Mouse (Mus musculus) liver, adult 2 months (tissue): ENCODE data around the gene Ppcs. TPM values are rescaled to one million over a fixed set of nuclear protein-coding genes. Genes with fewer than 3 reads are reported as not detected.

Experiments
- DNase-seq: peaks from one replicate; pipeline ENCODE4 v3.0.0-alpha.2; 2011; ENCODE audit warnings: low read depth, low spot score; ENCODE audit errors: extremely low read depth
- H3K27ac ChIP-seq: fragments of 200-500 bp; replicated peaks from 2 replicates; pipeline ENCODE4 v1.5.1; 2012; ENCODE audit warnings: low read depth, mild to moderate bottlenecking, control low read depth, inconsistent platforms, low read length; ENCODE audit not compliant: insufficient read depth
- H3K27me3 ChIP-seq: fragments of 200-500 bp; 2 replicates; pipeline ENCODE4 v1.6.1; 2012; ENCODE audit warnings: mild to moderate bottlenecking, moderate library complexity, low read length, inconsistent platforms; ENCODE audit not compliant: control insufficient read depth, insufficient read depth
- H3K36me3 ChIP-seq: fragments of 200-500 bp; 2 replicates; pipeline ENCODE4 v1.6.1; 2012; ENCODE audit warnings: low read length, inconsistent platforms; ENCODE audit not compliant: control insufficient read depth, insufficient read depth
- H3K4me1 ChIP-seq: fragments of 200-500 bp; 2 replicates; pipeline ENCODE4 v1.6.1; 2011; ENCODE audit warnings: low read length; ENCODE audit not compliant: control insufficient read depth, insufficient read depth
- H3K4me3 ChIP-seq: fragments of 200-500 bp; 2 replicates; pipeline ENCODE4 v1.5.1; 2011; ENCODE audit warnings: low read depth, mild to moderate bottlenecking, control low read depth, low read length, moderate library complexity; ENCODE audit not compliant: insufficient read depth
- H3K79me2 ChIP-seq: fragments of 200-500 bp; 2 replicates; pipeline ENCODE4 v1.6.1; 2012; ENCODE audit warnings: inconsistent platforms, mild to moderate bottlenecking, low read length, moderate library complexity; ENCODE audit not compliant: control insufficient read depth, insufficient read depth
- H3K9ac ChIP-seq: fragments of 200-500 bp; 2 replicates; pipeline ENCODE4 v1.6.1; 2012; ENCODE audit warnings: low read depth, mild to moderate bottlenecking, control low read depth, inconsistent platforms, low read length
- CTCF ChIP-seq: fragments of 200-500 bp; IDR thresholded peaks from 2 replicates; pipeline ENCODE4 v1.5.1; 2011; ENCODE audit warnings: low read depth, low read length, control low read depth
- POLR2A ChIP-seq: fragments of 200-500 bp; IDR thresholded peaks from 2 replicates; pipeline ENCODE4 v1.6.1; 2011; ENCODE audit warnings: low read length, control low read depth; ENCODE audit not compliant: insufficient read depth; ENCODE audit errors: extremely low read depth
- WGBS: fragments of 180-500 bp; shearing (Covaris S2); methylation state at CpG from one replicate; pipeline ENCODE4 v1.1.7; 2018; 5-methylcytosine and 5-hydroxymethylcytosine counted together
- polyA plus RNA-seq: library from polyadenylated mRNA; depleted of rRNA; stranded (reverse); fragments of >200 nt; gene quantifications from 2 replicates; pipeline ENCODE4 v1.2.3, GENCODE M21; 2012
- total RNA-seq: library from RNA; depleted of rRNA; stranded (reverse); fragments of >200 nt; gene quantifications from 2 replicates; pipeline ENCODE4 v1.2.3, GENCODE M21; 2014

Ppcs gene
- total and polyA plus RNA-seq, 2 experiments: 19.9 to 26.8 TPM

DNA sequence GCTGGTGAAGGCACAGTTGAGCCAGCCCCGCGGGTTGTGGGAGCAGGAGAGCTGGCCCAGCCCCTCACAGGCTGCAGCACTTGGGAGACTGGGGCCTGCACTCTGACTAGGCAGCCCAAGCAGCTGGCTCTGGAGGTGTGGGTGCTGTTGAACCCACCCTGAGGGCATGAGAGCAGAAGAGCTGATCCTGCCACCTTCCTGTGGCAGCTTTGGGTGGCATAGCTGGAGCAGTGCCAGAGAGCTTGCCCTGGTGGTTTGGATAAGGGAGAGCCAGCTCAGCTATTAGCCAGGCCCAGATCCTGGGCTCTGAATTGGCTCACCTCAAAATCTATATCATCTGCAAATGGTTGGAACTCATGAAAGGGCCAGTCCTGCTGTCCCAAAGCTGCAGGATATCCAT lies 5.5 kb upstream of the Ppcs start:
- H3K27me3 ChIP-seq: no peaks in the 10 kb centered on the region
- TF ChIP-seq POLR2A (no peak), CTCF (no peak)
- WGBS: 79% methylated on average over 2 of the region's 2 CpGs
- no peak overlapping the region for H3K9ac ChIP-seq
- H3K36me3 ChIP-seq: no peaks in the 10 kb centered on the region
- peaks cover 2% of the 10 kb centered on the region for H3K4me1 ChIP-seq
- DNase-seq: no peak
- no peak overlapping the region for H3K4me3 ChIP-seq
- no peaks in the 10 kb centered on the region for H3K79me2 ChIP-seq
- H3K27ac ChIP-seq: no peak overlapping the region

DNA sequence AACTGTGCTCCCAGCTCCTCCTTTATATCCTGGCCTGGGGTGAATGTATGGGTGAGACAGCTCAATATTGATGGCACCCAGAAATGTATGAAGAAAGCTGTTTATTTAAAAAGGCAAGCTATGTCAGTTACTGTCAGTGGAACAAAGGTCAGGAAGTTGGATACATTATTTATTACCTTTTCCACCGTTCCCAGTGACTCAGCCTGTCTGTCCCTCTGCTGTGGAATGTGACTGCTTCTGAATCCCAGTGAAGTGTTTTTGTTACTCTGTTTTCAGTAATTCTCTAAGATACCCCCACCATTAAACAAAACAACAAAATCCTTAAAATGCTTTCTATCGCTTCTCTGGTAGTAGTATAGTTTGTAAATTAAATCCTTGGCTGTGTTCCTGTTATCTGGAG lies 3.4 kb upstream of the Ppcs start:
- Histone ChIP-seq H3K4me1 (peaks cover 9% of the 10 kb centered on the region), H3K4me3 (no peak overlapping the region), H3K9ac (no peak overlapping the region), H3K79me2 (no peaks in the 10 kb centered on the region), H3K27me3 (no peaks in the 10 kb centered on the region), H3K36me3 (0 out of 2 replicates have a peak, but pooled peaks cover 2% of the 10 kb centered on the region), H3K27ac (no peak overlapping the region)
- no peak for DNase-seq
- WGBS: 25% methylated on average over 2 of the region's 2 CpGs
- TF ChIP-seq POLR2A: no peak
- no peak for TF ChIP-seq CTCF

DNA sequence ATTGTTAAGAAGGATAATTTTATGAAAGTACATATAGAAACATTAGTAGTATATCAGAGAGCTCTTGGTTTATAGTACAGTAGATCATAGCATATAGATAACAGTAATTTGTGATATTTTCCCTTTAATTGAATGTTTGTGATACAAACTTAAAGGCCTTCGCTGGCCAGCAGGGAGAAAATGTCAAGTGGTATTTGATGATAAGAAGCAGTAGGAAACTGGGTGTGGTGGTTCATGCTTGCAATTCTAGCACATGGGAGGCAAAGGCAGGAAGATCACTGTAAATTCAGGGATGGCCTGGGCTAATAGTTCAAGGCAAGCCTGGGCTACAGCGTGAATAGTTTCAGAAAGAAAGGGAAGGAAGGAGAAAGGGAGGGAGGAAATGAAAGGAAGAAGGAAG lies 2.9 kb upstream of the Ppcs start:
- 88% methylated on average over 2 of the region's 2 CpGs for WGBS
- Histone ChIP-seq H3K4me1 (peaks cover 9% of the 10 kb centered on the region), H3K36me3 (0 out of 2 replicates have a peak, but pooled peaks cover 2% of the 10 kb centered on the region), H3K4me3 (no peak overlapping the region), H3K79me2 (no peaks in the 10 kb centered on the region), H3K27ac (no peak overlapping the region), H3K27me3 (no peaks in the 10 kb centered on the region), H3K9ac (no peak overlapping the region)
- TF ChIP-seq CTCF (no peak), POLR2A (no peak)
- no peak for DNase-seq

DNA sequence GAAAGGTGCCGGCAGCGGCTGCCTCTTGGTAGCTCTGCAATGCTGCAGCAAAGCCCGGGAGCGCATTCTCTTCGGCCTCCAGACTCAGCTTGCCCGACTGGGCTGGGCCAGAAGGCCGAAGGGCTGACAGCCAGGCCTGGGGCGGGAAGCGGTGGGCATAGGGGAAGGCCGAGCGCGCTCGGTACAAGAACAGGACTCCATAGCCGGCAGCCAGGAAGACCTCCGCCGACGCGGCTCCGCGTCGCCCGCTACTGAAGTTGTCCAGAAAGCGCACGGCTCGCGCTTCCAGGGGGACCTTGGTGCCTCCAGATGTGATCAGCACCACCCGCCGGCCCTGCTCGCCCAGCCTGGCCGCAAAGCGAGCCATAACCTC lies 313 bp downstream of the Ppcs start:
- under 1% methylated on average over 31 of the region's 31 CpGs for WGBS
- H3K4me3 ChIP-seq: peak overlapping the region; percentile 94
- H3K27ac ChIP-seq: peak overlapping the region; percentile 93
- no peaks in the 10 kb centered on the region for H3K27me3 ChIP-seq
- H3K9ac ChIP-seq: peak overlapping the region; percentile 95
- TF ChIP-seq POLR2A (no peak), CTCF (no peak)
- H3K4me1 ChIP-seq: peaks cover 15% of the 10 kb centered on the region
- H3K79me2 ChIP-seq: no peaks in the 10 kb centered on the region
- peak; percentile 26 for DNase-seq
- peaks cover 7% of the 10 kb centered on the region; the same call in 1 of the 2 replicates for H3K36me3 ChIP-seq

DNA sequence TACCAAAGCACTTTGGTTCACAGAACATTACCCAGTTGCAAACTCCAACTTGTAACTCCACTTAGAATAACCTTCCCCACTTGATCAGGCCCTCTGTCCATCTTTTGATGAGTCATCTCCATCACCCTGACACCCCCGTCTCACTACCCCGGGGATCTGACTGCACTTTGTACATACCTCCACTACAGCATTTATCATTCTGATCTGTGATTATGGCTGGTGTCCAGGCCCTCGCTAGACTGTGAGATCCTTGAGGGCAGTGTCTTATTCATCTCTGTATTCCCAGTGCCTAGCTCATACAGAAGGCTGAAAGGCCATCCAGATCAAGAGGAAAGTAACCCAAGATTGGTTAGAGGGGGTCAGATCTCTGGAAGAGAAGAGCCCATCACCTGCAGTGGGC lies 1.0 kb downstream of the Ppcs start:
- peaks cover 7% of the 10 kb centered on the region; the same call in 1 of the 2 replicates for H3K36me3 ChIP-seq
- 15% methylated on average over 3 of the region's 3 CpGs for WGBS
- no peaks in the 10 kb centered on the region for H3K27me3 ChIP-seq
- peak overlapping the region; percentile 94 for H3K4me3 ChIP-seq
- H3K79me2 ChIP-seq: no peaks in the 10 kb centered on the region
- DNase-seq: no peak
- H3K9ac ChIP-seq: no peak overlapping the region
- peak overlapping the region; percentile 93; the same call in 1 of the 2 replicates for H3K27ac ChIP-seq
- peaks cover 17% of the 10 kb centered on the region for H3K4me1 ChIP-seq
- TF ChIP-seq POLR2A (no peak), CTCF (no peak)

DNA sequence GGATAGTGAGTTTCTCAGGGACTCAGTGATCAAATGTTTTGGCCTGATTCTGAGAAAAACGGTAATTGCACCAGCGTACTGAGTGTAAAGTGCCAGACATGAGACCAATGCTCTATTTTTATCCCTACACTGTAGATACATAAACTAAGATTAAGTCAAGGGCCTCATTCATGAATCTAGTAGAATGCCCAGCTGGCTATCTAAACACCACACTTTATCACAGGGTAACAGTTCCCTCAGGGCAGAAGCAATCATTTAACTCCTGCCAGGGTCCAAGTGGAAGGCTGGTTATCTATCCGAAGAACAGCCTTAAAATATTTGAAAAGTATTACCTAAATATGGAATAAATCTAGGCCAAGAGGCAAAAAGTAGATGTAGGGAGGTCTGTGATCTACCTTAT lies 4.3 kb downstream of the Ppcs start:
- Histone ChIP-seq H3K4me3 (no peak overlapping the region), H3K9ac (no peak overlapping the region), H3K27me3 (no peaks in the 10 kb centered on the region), H3K4me1 (peaks cover 19% of the 10 kb centered on the region), H3K27ac (no peak overlapping the region), H3K36me3 (peaks cover 7% of the 10 kb centered on the region; the same call in 1 of the 2 replicates), H3K79me2 (no peaks in the 10 kb centered on the region)
- DNase-seq: no peak
- whole genome bisulfite sequencing: 56% methylated on average over 3 of the region's 3 CpGs
- TF ChIP-seq POLR2A (no peak), CTCF (no peak)
